Mouse (Mus musculus) CD4-positive helper T cell, adult 2 months (primary cell): ENCODE measurements around the gene Npcd.
"Not testable (repeated sequence)": the region's sequence is repeated elsewhere in the genome, so short reads cannot be mapped to it uniquely, and the experiment has no call there.

Source experiments
- DNase-seq: peaks from one replicate; pipeline ENCODE4 v3.0.0-alpha.2; 2012; ENCODE audit warnings: low read depth, missing footprints, low spot score

The Npcd gene

GRCm38 (mm10) chr15:79830388-79830787 lies 3.6 kb downstream of the Npcd start:
- DNase-seq, result peak; percentile 79

DNA sequence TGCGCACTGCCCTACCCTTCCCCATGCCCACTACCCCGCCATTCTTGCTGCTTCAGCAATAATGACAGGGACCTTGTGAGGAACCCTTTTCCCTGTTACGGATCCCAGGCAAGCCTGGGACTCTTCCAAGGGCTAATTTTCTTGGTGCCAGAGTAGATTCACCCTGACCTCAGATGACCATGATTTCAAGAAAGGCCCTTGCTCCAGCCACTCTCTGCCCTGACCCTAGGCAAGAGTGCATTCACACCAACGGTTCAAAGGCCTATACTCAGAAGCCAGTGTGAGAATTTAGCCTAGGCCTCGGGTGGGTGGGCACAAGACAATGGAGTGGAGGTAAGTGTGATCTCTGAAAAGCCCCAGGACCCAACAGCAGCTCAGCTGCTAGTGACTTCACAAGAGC lies 4.6 kb downstream of the Npcd start:
- DNase-seq, result no peak

GRCm38 (mm10) chr15:79828366-79829035 lies 5.5 kb downstream of the Npcd start:
- DNase-seq, result no peak

- no peak for DNase-seq
Observed at GRCm38 (mm10) chr15:79827778-79828210, 6.2 kb downstream of the Npcd start.

- DNase-seq, result no peak
Observed at GRCm38 (mm10) chr15:79827061-79827777, 6.8 kb downstream of the Npcd start.

- no peak for DNase-seq
Observed at GRCm38 (mm10) chr15:79826221-79826935, 7.7 kb downstream of the Npcd start.

DNA sequence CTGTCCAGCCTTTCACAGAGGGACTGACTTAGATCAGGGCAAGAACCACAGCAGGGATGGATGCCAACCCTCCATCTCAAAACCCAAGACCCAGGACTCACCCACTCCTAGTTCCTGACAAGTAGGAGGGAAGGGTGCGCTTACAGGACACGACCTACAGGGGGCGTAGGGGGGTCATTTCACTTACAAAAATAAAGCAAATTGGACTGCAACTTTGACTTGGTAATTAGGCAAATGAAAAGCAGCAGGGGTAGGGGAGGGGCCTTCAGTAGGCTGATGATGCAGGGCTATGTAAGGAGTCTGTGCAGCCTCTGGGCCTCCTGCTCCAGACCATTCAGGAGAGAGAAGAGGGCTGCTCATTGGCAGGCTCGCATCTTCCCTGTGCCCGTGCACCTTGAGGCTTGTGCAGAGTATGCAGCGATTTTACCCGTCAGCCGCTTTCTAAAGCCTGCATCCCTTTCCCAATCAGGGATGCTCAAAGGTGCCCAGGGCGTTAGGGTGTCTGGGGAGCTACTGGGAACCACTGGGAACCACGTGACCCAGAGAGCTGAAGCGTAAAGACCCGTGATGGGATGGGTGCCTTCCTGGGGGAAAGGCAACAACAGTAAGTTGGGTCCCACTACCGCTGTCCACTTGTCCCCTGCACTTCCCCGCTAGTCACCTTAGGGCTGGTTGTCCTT lies 8.8 kb downstream of the Npcd start:
- DNase-seq, result peak; percentile 50

- DNase-seq, result no peak
Observed at GRCm38 (mm10) chr15:79823588-79824280, 10.3 kb downstream of the Npcd start.

GRCm38 (mm10) chr15:79822265-79823199 lies 11.5 kb downstream of the Npcd start:
- DNase-seq, result no peak

- peak; percentile 28 for DNase-seq
Observed at GRCm38 (mm10) chr15:79818325-79818724, 15.7 kb downstream of the Npcd start.

DNA sequence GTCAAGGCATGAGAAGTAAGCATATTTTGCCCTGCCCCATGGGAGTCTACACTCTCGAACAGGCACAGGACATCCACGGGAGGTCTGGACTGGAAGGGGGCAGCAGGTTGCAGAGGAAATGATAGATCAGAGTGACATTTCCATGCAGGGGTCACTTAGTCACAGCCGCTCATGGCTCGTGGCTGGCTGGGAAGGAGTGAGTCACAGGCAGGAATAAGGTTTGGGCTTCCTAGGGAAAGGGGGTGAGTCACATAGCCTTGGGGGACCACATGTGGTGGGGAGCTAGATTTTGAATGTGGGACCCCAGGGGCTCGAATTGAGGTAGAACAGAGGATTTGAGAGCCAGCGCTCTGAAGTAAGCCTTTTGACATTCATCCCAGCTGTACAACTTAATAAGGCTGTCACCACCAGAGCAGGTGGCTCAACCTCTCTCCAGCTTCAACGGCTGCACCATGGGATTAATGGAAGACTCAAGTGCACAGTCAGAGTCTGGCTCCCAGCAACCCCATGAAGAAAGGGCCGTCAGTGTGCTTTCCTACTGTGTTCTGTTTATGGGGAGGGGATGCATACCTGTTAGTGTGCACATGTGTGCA lies 20.3 kb downstream of the Npcd start:
- DNase-seq, result no peak

- not testable (repeated sequence) for DNase-seq
Observed at GRCm38 (mm10) chr15:79812840-79813239, 21.2 kb downstream of the Npcd start.

- DNase-seq, result no peak
Observed at GRCm38 (mm10) chr15:79810997-79811396, 23.0 kb downstream of the Npcd start.

- no peak for DNase-seq
Observed at GRCm38 (mm10) chr15:79810061-79810460, 24.0 kb downstream of the Npcd start.

- DNase-seq, result no peak
Observed at GRCm38 (mm10) chr15:79808658-79809057, 25.4 kb downstream of the Npcd start.

DNA sequence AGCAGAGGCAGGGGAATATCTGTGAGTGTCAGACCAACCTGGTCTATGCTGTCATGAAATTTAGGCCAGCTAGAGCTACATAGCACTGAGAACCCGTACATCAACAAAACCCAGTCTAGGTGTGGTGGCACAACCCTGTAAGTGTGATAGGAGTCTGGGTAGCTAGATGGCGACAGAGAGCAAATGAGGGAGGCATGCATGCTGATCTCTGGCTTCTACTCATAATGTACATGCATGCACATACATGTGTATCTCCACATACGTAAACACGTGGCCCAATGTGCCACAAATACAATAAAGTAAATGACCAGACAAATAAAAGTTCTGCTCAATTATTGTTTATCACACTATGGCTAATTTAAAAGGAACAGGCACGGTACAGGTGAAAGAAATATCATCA lies 25.9 kb downstream of the Npcd start:
- DNase-seq, result peak; percentile 53

- DNase-seq, result no peak
Observed at GRCm38 (mm10) chr15:79807050-79807449, 27.0 kb downstream of the Npcd start.

GRCm38 (mm10) chr15:79805246-79805645 lies 28.8 kb downstream of the Npcd start:
- no peak for DNase-seq

- DNase-seq, result peak; percentile 29
Observed at GRCm38 (mm10) chr15:79804352-79805071, 29.5 kb downstream of the Npcd start, which contains the start of gene Nptxr. TSS of gene Nptxr (minus strand) at chr15:79804766.
